Mouse (Mus musculus) heart, embryonic 11.5 days (tissue): ENCODE measurements around the gene Ddx43. TPM values are rescaled to one million over a fixed set of nuclear protein-coding genes. Genes with fewer than 3 reads are reported as not detected.

Experiments used
- ATAC-seq: fragments of 200-750 bp; cut with Nextera tagmentation; replicated peaks from 2 replicates; pipeline ENCODE4 v1.8.0; 2017; ENCODE audit warnings: moderate library complexity; ENCODE audit not compliant: insufficient number of reproducible peaks, low FRiP score, low TSS enrichment
- H3K27ac ChIP-seq: fragments of 300-500 bp; sonication (generic); 2 replicates; pipeline ENCODE4 v1.5.1; 2014; ENCODE audit warnings: mild to moderate bottlenecking, low read depth, low read length
- H3K27me3 ChIP-seq: fragments of 300-500 bp; sonication (generic); 2 replicates; pipeline ENCODE4 v1.6.1; 2014; ENCODE audit warnings: mild to moderate bottlenecking, low read length, mixed read lengths; ENCODE audit not compliant: control insufficient read depth, insufficient read depth
- H3K36me3 ChIP-seq: fragments of 300-500 bp; sonication (generic); 2 replicates; pipeline ENCODE4 v1.6.1; 2014; ENCODE audit warnings: mild to moderate bottlenecking, low read length, moderate library complexity, mixed read lengths; ENCODE audit not compliant: control insufficient read depth, insufficient read depth
- H3K4me1 ChIP-seq: fragments of 300-500 bp; sonication (generic); 2 replicates; pipeline ENCODE4 v1.6.1; 2014; ENCODE audit warnings: low read length; ENCODE audit not compliant: control insufficient read depth, insufficient read depth
- H3K4me2 ChIP-seq: fragments of 300-500 bp; sonication (generic); 2 replicates; pipeline ENCODE4 v1.6.1; 2014; ENCODE audit warnings: mild to moderate bottlenecking, moderate library complexity
- H3K4me3 ChIP-seq: fragments of 300-500 bp; sonication (generic); 2 replicates; pipeline ENCODE4 v1.5.1; 2014; ENCODE audit warnings: low read depth, low read length
- H3K9ac ChIP-seq: fragments of 300-500 bp; sonication (generic); 2 replicates; pipeline ENCODE4 v1.6.1; 2014; ENCODE audit warnings: mild to moderate bottlenecking, low read depth, low read length, moderate library complexity
- H3K9me3 ChIP-seq: fragments of 300-500 bp; sonication (generic); replicated peaks from 2 replicates; pipeline ENCODE4 v1.6.1; 2016; ENCODE audit warnings: low read length; ENCODE audit not compliant: control insufficient read depth
- WGBS: fragments of 180-500 bp; shearing (Covaris S2); extraction: QIAGEN DNeasy Blood & Tissue Kit; methylation state at CpG from one replicate; pipeline ENCODE4 v1.1.7; 2014; ENCODE audit not compliant: insufficient replicate concordance; 5-methylcytosine and 5-hydroxymethylcytosine counted together
- polyA plus RNA-seq: library from polyadenylated mRNA; unstranded; fragments of >200 nt; fragmentation: Nextera tagmentation; extraction: Ambion mirVana; gene quantifications from 2 replicates; pipeline ENCODE4 v1.2.1, GENCODE M21; 2014

Ddx43 gene
- polyA plus RNA-seq, 1 experiment from 2014 or later: not detected

- H3K27ac ChIP-seq: no peak within 1 kb of the TSS
- WGBS: under 1% methylated on average over 77 of the region's 81 CpGs
Observed at GRCm38 (mm10) chr9:78442579-78443392, 47.2 kb downstream of the Ddx43 start, which contains the start of gene Cgas. Gene Cgas, minus strand, starts transcription at chr9:78443237.

DNA sequence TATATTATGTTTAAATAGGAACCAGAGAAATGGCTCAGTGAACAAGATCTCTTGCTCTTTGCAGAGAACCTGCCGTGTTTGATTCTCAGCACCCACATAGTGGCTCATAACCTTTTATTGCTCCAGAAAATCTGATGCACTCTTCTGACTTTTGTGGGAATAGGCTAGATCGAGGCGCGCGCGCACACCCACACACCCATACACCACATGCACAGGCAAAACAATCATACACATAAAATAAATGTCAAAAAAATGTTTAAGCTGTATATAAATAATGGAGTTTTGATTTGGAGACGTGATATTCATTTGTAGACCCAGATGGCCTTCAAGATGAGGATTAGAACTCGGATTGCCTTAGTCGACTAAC lies 52.0 kb downstream of the Ddx43 start:
- peaks cover 36% of the 10 kb centered on the region for H3K27me3 ChIP-seq
- peaks cover 9% of the 10 kb centered on the region for H3K4me1 ChIP-seq
- H3K27ac ChIP-seq: no peak overlapping the region
- no peak for ATAC-seq
- H3K9me3 ChIP-seq: no peaks in the 10 kb centered on the region
- H3K4me2 ChIP-seq: peak overlapping the region; percentile 64
- H3K4me3 ChIP-seq: peak overlapping the region; percentile 99
- H3K9ac ChIP-seq: peak overlapping the region; percentile 97
- peaks cover 2% of the 10 kb centered on the region; the same call in 1 of the 2 replicates for H3K36me3 ChIP-seq
- WGBS: 34% methylated on average over 9 of the region's 9 CpGs

More at GRCm38 (mm10) chr9:78442579-78443392, 47.2 kb downstream of the Ddx43 start, which contains the start of gene Cgas:
- H3K4me3 ChIP-seq: peak within 1 kb of the TSS; percentile 55
- H3K9ac ChIP-seq: peak within 1 kb of the TSS; percentile 66
- H3K4me1 ChIP-seq: peaks cover 4% of the 10 kb centered on the region; the same call in 1 of the 2 replicates
- peak within 1 kb of the TSS; percentile 83 for H3K4me2 ChIP-seq
- peaks cover 69% of the 10 kb centered on the region for H3K27me3 ChIP-seq
- H3K9me3 ChIP-seq: no peaks in the 10 kb centered on the region
- ATAC-seq: peak; percentile 52; the same call in 1 of the 2 replicates
- H3K36me3 ChIP-seq: no peaks in the 10 kb centered on the region

GRCm38 (mm10) chr9:78447973-78448873 lies 52.6 kb downstream of the Ddx43 start, which contains the start of the genes Mto1 and Gm17324:
Gene Mto1, plus strand, starts transcription at chr9:78448208.
Gene Gm17324, minus strand, starts transcription at chr9:78448786.
- peaks cover 30% of the 10 kb centered on the region for H3K27me3 ChIP-seq
- peak within 1 kb of the TSS; percentile 90 for H3K27ac ChIP-seq
- H3K9me3 ChIP-seq: no peaks in the 10 kb centered on the region
- H3K4me2 ChIP-seq: peak within 1 kb of the TSS; percentile 64
- peak within 1 kb of the TSS; percentile 99 for H3K4me3 ChIP-seq
- peaks cover 6% of the 10 kb centered on the region; the same call in 1 of the 2 replicates for H3K4me1 ChIP-seq
- H3K9ac ChIP-seq: peak within 1 kb of the TSS; percentile 97
- under 1% methylated on average over 95 of the region's 96 CpGs for WGBS
- peak; percentile 91 for ATAC-seq
- H3K36me3 ChIP-seq: peaks cover 4% of the 10 kb centered on the region

GRCm38 (mm10) chr9:78450404-78450803 lies 54.8 kb downstream of the Ddx43 start:
- H3K4me2 ChIP-seq: no peak overlapping the region
- peaks cover 11% of the 10 kb centered on the region; the same call in 1 of the 2 replicates for H3K27me3 ChIP-seq
- H3K36me3 ChIP-seq: peaks cover 11% of the 10 kb centered on the region
- H3K9me3 ChIP-seq: no peaks in the 10 kb centered on the region
- no peak overlapping the region for H3K4me3 ChIP-seq
- H3K4me1 ChIP-seq: peaks cover 6% of the 10 kb centered on the region; the same call in 1 of the 2 replicates
- no peak overlapping the region for H3K9ac ChIP-seq
- WGBS: 74% methylated on average over 5 of the region's 5 CpGs
- no peak overlapping the region for H3K27ac ChIP-seq
- ATAC-seq: no peak

- Histone ChIP-seq H3K4me1 (peaks cover 6% of the 10 kb centered on the region; the same call in 1 of the 2 replicates), H3K4me3 (no peak overlapping the region), H3K27ac (no peak overlapping the region), H3K27me3 (0 out of 2 replicates have a peak, but pooled peaks cover 4% of the 10 kb centered on the region), H3K4me2 (no peak overlapping the region), H3K9me3 (no peaks in the 10 kb centered on the region), H3K9ac (no peak overlapping the region), H3K36me3 (peaks cover 11% of the 10 kb centered on the region)
- WGBS: 74% methylated on average over 4 of the region's 4 CpGs
- ATAC-seq: no peak
Observed at GRCm38 (mm10) chr9:78451382-78451781, 55.8 kb downstream of the Ddx43 start.

GRCm38 (mm10) chr9:78457026-78457425 lies 61.4 kb downstream of the Ddx43 start:
- ATAC-seq: no peak
- no peak overlapping the region for H3K4me2 ChIP-seq
- H3K27me3 ChIP-seq: no peaks in the 10 kb centered on the region
- WGBS: 82% methylated on average over 8 of the region's 8 CpGs
- no peak overlapping the region for H3K9ac ChIP-seq
- no peaks in the 10 kb centered on the region for H3K9me3 ChIP-seq
- H3K27ac ChIP-seq: no peak overlapping the region
- H3K4me3 ChIP-seq: no peak overlapping the region
- H3K4me1 ChIP-seq: no peaks in the 10 kb centered on the region
- peaks cover 36% of the 10 kb centered on the region for H3K36me3 ChIP-seq

DNA sequence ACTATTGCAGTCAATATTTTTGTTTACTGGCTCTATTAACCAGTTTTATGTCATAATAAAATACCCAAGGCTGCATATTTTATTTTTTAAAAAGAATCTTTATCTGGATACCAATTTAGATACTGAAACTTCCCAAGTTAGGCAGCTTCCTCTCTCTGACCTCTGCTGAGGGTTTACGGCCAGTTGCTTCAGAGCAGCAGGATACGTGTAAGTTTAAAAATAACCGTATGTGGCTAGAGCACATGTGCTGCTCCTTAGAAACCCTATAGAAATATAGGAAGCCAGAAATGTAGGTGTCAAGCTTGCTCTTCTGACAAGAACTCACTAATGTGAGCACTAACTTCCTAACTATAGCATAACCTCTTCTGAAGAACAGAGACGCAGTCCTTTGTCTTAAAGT lies 67.8 kb downstream of the Ddx43 start:
- Histone ChIP-seq H3K4me2 (no peak overlapping the region), H3K9me3 (no peaks in the 10 kb centered on the region), H3K9ac (no peak overlapping the region), H3K27me3 (no peaks in the 10 kb centered on the region), H3K4me1 (no peaks in the 10 kb centered on the region), H3K4me3 (no peak overlapping the region), H3K36me3 (peaks cover 39% of the 10 kb centered on the region), H3K27ac (no peak overlapping the region)
- WGBS: 81% methylated on average over 4 of the region's 4 CpGs
- no peak for ATAC-seq

- Histone ChIP-seq H3K9ac (no peak overlapping the region), H3K4me2 (no peak overlapping the region), H3K27me3 (no peaks in the 10 kb centered on the region), H3K4me1 (no peaks in the 10 kb centered on the region), H3K36me3 (peaks cover 40% of the 10 kb centered on the region), H3K4me3 (no peak overlapping the region), H3K9me3 (no peaks in the 10 kb centered on the region), H3K27ac (no peak overlapping the region)
- WGBS: 86% methylated on average over 3 of the region's 3 CpGs
- no peak for ATAC-seq
Observed at GRCm38 (mm10) chr9:78465725-78466124, 70.1 kb downstream of the Ddx43 start.
